Mouse (Mus musculus) heart, embryonic 15.5 days (tissue): ENCODE results near the gene Slc12a7. TPM values are rescaled to one million over a fixed set of nuclear protein-coding genes. Genes with fewer than 3 reads are reported as not detected.
A peak's percentile ranks its signal among the peaks of the same experiment; 100 is the strongest.

Experiments
- ATAC-seq: fragments of 200-750 bp; cut with Nextera tagmentation; replicated peaks from 2 replicates; pipeline ENCODE4 v1.8.0; 2017; ENCODE audit warnings: low read depth, moderate TSS enrichment; ENCODE audit not compliant: insufficient number of reproducible peaks, insufficient read depth, low FRiP score
- H3K27ac ChIP-seq: fragments of 300-500 bp; sonication (generic); 2 replicates; pipeline ENCODE4 v1.5.1; 2015; ENCODE audit warnings: mild to moderate bottlenecking, inconsistent platforms
- H3K27me3 ChIP-seq: fragments of 300-500 bp; sonication (generic); 2 replicates; pipeline ENCODE4 v1.6.1; 2015; ENCODE audit warnings: inconsistent platforms
- H3K36me3 ChIP-seq: fragments of 300-500 bp; sonication (generic); 2 replicates; pipeline ENCODE4 v1.6.1; 2015; ENCODE audit warnings: mild to moderate bottlenecking, inconsistent platforms
- H3K4me1 ChIP-seq: fragments of 300-500 bp; sonication (generic); replicated peaks from 2 replicates; pipeline ENCODE4 v1.6.1; 2015; ENCODE audit warnings: inconsistent platforms
- H3K4me2 ChIP-seq: fragments of 300-500 bp; sonication (generic); 2 replicates; pipeline ENCODE4 v1.6.1; 2015; ENCODE audit warnings: inconsistent platforms, mild to moderate bottlenecking, moderate library complexity
- H3K4me3 ChIP-seq: fragments of 300-500 bp; sonication (generic); 2 replicates; pipeline ENCODE4 v1.5.1; 2015; ENCODE audit warnings: mild to moderate bottlenecking, inconsistent platforms
- H3K9ac ChIP-seq: fragments of 300-500 bp; sonication (generic); 2 replicates; pipeline ENCODE4 v1.6.1; 2015; ENCODE audit warnings: mild to moderate bottlenecking, inconsistent platforms
- H3K9me3 ChIP-seq: fragments of 300-500 bp; sonication (generic); replicated peaks from 2 replicates; pipeline ENCODE4 v1.6.1; 2016; ENCODE audit warnings: inconsistent platforms
- WGBS: fragments of 180-500 bp; shearing (Covaris S2); methylation state at CpG from one replicate; pipeline ENCODE4 v1.1.7; 2015; ENCODE audit warnings: mixed read lengths; 5-methylcytosine and 5-hydroxymethylcytosine counted together
- polyA plus RNA-seq: library from polyadenylated mRNA; unstranded; fragments of >200 nt; fragmentation: Nextera tagmentation; extraction: Ambion mirVana; gene quantifications from 2 replicates; pipeline ENCODE4 v1.2.1, GENCODE M21; 2015

Slc12a7 gene
- polyA plus RNA-seq, 1 experiment from 2014 or later: 37.1 TPM

DNA sequence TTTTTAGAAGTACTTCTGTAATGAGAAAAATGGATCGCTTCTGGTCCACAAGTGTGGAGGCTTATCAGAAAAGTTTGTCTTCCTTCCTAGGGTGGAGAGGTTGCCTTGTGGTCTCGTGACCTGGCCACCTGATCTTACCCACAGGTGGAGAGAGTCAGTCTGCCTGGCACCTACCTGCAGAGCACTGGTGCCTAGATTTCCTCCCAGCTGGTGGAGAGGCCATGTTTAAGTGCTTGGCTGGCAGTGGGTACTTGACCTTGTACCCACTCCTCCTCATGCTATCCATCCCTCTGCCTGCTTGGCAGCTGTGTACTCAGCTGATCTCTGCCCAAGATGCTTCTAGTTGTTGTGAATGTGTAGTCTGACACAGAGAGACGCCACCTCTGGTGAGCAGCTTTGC, 44.7 kb downstream of the Slc12a7 start:
- H3K9me3 ChIP-seq: no peaks in the 10 kb centered on the region
- peaks cover 58% of the 10 kb centered on the region for H3K4me1 ChIP-seq
- H3K9ac ChIP-seq: no peak overlapping the region
- no peak overlapping the region for H3K27ac ChIP-seq
- WGBS: 87% methylated on average over 3 of the region's 3 CpGs
- H3K4me2 ChIP-seq: no peak overlapping the region
- no peaks in the 10 kb centered on the region for H3K27me3 ChIP-seq
- no peaks in the 10 kb centered on the region for H3K36me3 ChIP-seq
- no peak for ATAC-seq
- no peak overlapping the region for H3K4me3 ChIP-seq

DNA sequence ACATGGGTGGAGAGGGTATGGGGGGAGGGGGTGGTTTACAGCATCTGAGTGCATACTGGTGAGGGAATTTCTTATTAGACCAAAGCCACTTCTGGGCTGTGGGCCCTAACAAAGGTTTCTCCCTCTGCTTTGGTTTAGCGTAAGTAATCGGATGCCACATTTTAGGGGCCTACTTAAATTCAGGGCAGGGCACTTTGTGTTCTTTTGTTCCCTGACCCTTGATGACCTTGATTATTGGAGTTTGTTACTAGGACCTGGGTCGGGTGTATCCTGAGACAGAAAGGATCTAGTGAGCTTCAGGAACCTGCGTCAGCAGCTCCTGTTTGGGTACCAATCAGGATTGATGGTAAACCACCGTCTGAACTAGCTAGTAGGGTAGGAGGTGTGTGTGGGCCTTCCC, 49.6 kb downstream of the Slc12a7 start:
- ATAC-seq: no peak
- Histone ChIP-seq H3K27me3 (no peaks in the 10 kb centered on the region), H3K4me2 (no peak overlapping the region), H3K9me3 (no peaks in the 10 kb centered on the region), H3K4me3 (no peak overlapping the region), H3K36me3 (peaks cover 30% of the 10 kb centered on the region), H3K9ac (no peak overlapping the region), H3K27ac (no peak overlapping the region), H3K4me1 (peaks cover 24% of the 10 kb centered on the region)
- WGBS: 66% methylated on average over 5 of the region's 5 CpGs

DNA sequence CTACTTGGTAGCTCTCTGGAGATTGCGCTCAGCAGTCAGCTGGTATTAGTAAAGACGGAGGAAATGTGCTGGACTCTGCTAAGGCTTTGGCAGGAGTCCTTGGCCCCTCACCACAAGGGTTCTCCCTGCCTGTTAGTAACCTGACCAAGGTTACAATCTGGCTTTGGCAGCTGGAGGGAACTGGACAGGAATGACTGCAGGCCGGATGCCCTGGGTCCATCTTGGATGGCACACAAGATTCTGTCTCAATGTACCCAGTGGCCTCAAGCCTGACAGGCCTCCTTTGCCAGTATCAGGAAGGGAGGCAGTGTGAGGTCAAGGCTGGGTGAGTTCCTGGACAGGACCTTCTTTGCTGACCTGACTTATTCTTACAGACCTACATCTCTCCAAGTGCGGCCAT, 59.3 kb downstream of the Slc12a7 start:
- Histone ChIP-seq H3K27ac (no peak overlapping the region), H3K4me3 (no peak overlapping the region), H3K9me3 (no peaks in the 10 kb centered on the region), H3K27me3 (no peaks in the 10 kb centered on the region), H3K36me3 (peaks cover 88% of the 10 kb centered on the region), H3K4me1 (no peaks in the 10 kb centered on the region), H3K4me2 (no peak overlapping the region), H3K9ac (no peak overlapping the region)
- 93% methylated on average over 4 of the region's 4 CpGs for WGBS
- no peak for ATAC-seq

DNA sequence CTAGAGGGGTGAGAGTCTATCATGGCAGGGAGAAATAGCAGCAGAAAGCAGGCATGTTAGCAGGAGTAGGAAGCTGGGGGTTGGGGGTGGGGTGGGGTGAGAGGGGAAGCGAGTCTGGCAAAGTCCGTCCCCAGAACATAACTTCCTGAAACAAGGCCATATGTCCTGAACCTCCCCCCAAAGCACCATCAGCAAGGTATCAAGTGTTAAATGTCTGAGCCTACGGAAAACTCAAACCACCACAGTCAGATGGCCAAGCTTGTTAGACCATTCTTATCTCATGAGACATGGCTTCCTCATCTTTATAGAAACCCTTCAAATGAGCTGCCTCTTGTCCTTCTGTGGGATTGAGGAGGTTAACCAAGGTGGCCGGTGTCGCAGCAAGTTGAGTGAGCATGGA, 60.3 kb downstream of the Slc12a7 start:
- H3K27me3 ChIP-seq: no peaks in the 10 kb centered on the region
- H3K36me3 ChIP-seq: peaks cover 90% of the 10 kb centered on the region
- H3K4me3 ChIP-seq: no peak overlapping the region
- no peak overlapping the region for H3K9ac ChIP-seq
- 85% methylated on average over 5 of the region's 5 CpGs for WGBS
- H3K4me2 ChIP-seq: no peak overlapping the region
- no peaks in the 10 kb centered on the region for H3K9me3 ChIP-seq
- H3K27ac ChIP-seq: no peak overlapping the region
- no peak for ATAC-seq
- H3K4me1 ChIP-seq: no peaks in the 10 kb centered on the region

DNA sequence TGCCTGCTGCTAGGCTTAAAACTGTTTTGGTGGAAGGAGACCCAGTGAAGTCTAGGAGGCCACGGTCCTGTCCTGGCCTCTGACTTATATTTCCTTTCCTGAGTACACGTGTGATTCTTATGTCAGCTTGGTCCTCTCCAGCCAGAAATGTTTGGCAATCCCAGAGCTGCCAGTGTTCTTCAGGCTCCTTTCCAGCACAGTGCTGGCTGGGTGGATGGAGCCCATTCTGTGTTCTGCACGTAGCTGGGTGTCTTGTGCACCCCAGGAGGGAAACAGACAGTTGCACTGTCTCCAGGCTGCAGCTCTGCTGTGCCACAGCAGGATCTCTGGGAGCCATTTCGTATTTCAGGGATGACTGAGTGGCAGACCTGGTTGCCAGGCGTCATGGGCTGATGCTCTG, 66.2 kb downstream of the Slc12a7 start:
- ATAC-seq: no peak
- no peaks in the 10 kb centered on the region for H3K27me3 ChIP-seq
- H3K4me1 ChIP-seq: peaks cover 14% of the 10 kb centered on the region
- 87% methylated on average over 5 of the region's 5 CpGs for WGBS
- no peak overlapping the region for H3K4me3 ChIP-seq
- H3K9ac ChIP-seq: no peak overlapping the region
- H3K9me3 ChIP-seq: no peaks in the 10 kb centered on the region
- H3K36me3 ChIP-seq: peaks cover 86% of the 10 kb centered on the region
- H3K4me2 ChIP-seq: no peak overlapping the region
- H3K27ac ChIP-seq: no peak overlapping the region

- Histone ChIP-seq H3K4me1 (peaks cover 22% of the 10 kb centered on the region), H3K36me3 (peaks cover 61% of the 10 kb centered on the region), H3K4me2 (no peak overlapping the region), H3K9me3 (no peaks in the 10 kb centered on the region), H3K27ac (peak overlapping the region; percentile 93), H3K27me3 (no peaks in the 10 kb centered on the region), H3K4me3 (no peak overlapping the region), H3K9ac (no peak overlapping the region)
- WGBS: 41% methylated on average over 8 of the region's 8 CpGs
- ATAC-seq: peak; percentile 95
Observed at GRCm38 (mm10) chr13:73803450-73804178, 70.7 kb downstream of the Slc12a7 start.

DNA sequence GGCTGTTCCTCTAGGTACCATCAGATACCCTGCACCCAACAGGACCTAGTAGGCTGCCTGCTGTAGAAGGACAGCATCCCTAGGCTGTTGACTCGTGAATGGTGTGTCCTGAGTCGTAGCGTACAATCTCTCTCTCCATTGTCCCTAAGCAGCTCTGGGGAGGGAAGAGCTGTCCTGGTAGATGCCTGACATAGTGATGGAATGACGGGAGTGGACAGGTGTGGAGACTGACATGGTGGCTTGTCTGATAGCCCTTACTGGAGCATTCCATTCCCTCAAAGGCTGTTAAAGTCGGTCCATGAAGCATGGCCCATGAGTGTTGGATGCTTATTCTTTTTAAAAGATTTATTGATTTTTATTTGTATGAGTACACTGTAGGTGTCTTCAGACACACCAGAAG, 72.0 kb downstream of the Slc12a7 start:
- Histone ChIP-seq H3K36me3 (peaks cover 61% of the 10 kb centered on the region), H3K4me1 (peaks cover 21% of the 10 kb centered on the region), H3K4me2 (no peak overlapping the region), H3K9me3 (no peaks in the 10 kb centered on the region), H3K27me3 (no peaks in the 10 kb centered on the region), H3K27ac (peak overlapping the region; percentile 93), H3K9ac (no peak overlapping the region), H3K4me3 (no peak overlapping the region)
- ATAC-seq: no peak
- 87% methylated on average over 5 of the region's 5 CpGs for WGBS

- ATAC-seq: no peak
- Histone ChIP-seq H3K4me3 (no peak overlapping the region), H3K4me2 (no peak overlapping the region), H3K9me3 (no peaks in the 10 kb centered on the region), H3K4me1 (peaks cover 7% of the 10 kb centered on the region; the same call in 1 of the 2 replicates), H3K9ac (no peak overlapping the region), H3K27me3 (no peaks in the 10 kb centered on the region), H3K36me3 (peaks cover 64% of the 10 kb centered on the region), H3K27ac (no peak overlapping the region)
- WGBS: 88% methylated on average over 3 of the region's 3 CpGs
Observed at GRCm38 (mm10) chr13:73812936-73813335, 80.0 kb downstream of the Slc12a7 start.

- Histone ChIP-seq H3K4me1 (peaks cover 7% of the 10 kb centered on the region; the same call in 1 of the 2 replicates), H3K9me3 (no peaks in the 10 kb centered on the region), H3K36me3 (peaks cover 56% of the 10 kb centered on the region), H3K4me3 (no peak overlapping the region), H3K9ac (no peak overlapping the region), H3K27me3 (no peaks in the 10 kb centered on the region), H3K4me2 (no peak overlapping the region), H3K27ac (no peak overlapping the region)
- ATAC-seq: no peak
- WGBS: 84% methylated on average over 7 of the region's 7 CpGs
Observed at GRCm38 (mm10) chr13:73814181-73814580, 81.3 kb downstream of the Slc12a7 start.

GRCm38 (mm10) chr13:73816338-73816737, 83.4 kb downstream of the Slc12a7 start:
- H3K4me3 ChIP-seq: no peak overlapping the region
- peaks cover 7% of the 10 kb centered on the region; the same call in 1 of the 2 replicates for H3K4me1 ChIP-seq
- H3K9ac ChIP-seq: no peak overlapping the region
- H3K27ac ChIP-seq: no peak overlapping the region
- no peaks in the 10 kb centered on the region for H3K27me3 ChIP-seq
- H3K36me3 ChIP-seq: peaks cover 35% of the 10 kb centered on the region
- H3K4me2 ChIP-seq: no peak overlapping the region
- no peak for ATAC-seq
- 84% methylated on average over 6 of the region's 6 CpGs for WGBS
- H3K9me3 ChIP-seq: no peaks in the 10 kb centered on the region

- peaks cover 7% of the 10 kb centered on the region; the same call in 1 of the 2 replicates for H3K4me1 ChIP-seq
- H3K9ac ChIP-seq: no peak overlapping the region
- H3K27me3 ChIP-seq: no peaks in the 10 kb centered on the region
- no peak overlapping the region for H3K4me2 ChIP-seq
- WGBS: 60% methylated on average over 3 of the region's 3 CpGs
- no peak overlapping the region for H3K27ac ChIP-seq
- no peak overlapping the region for H3K4me3 ChIP-seq
- peaks cover 18% of the 10 kb centered on the region; the same call in 1 of the 2 replicates for H3K36me3 ChIP-seq
- ATAC-seq: no peak
- no peaks in the 10 kb centered on the region for H3K9me3 ChIP-seq
Observed at GRCm38 (mm10) chr13:73818921-73819320, 86.0 kb downstream of the Slc12a7 start.

- 85% methylated on average over 7 of the region's 7 CpGs for WGBS
- Histone ChIP-seq H3K27ac (no peak overlapping the region), H3K4me2 (no peak overlapping the region), H3K36me3 (no peaks in the 10 kb centered on the region; the same call in 1 of the 2 replicates), H3K9ac (no peak overlapping the region), H3K4me1 (peaks cover 10% of the 10 kb centered on the region; the same call in 1 of the 2 replicates), H3K9me3 (no peaks in the 10 kb centered on the region), H3K27me3 (no peaks in the 10 kb centered on the region), H3K4me3 (no peak overlapping the region)
- ATAC-seq: no peak
Observed at GRCm38 (mm10) chr13:73821251-73821650, 88.4 kb downstream of the Slc12a7 start.
